Mouse (Mus musculus) embryonic facial prominence, embryonic 14.5 days (tissue): Measurements from ENCODE around the gene Ednra. TPM values are rescaled to one million over a fixed set of nuclear protein-coding genes. Genes with fewer than 3 reads are reported as not detected.

Source experiments
- ATAC-seq: fragments of 200-750 bp; cut with Nextera tagmentation; 2 replicates; pipeline ENCODE4 v1.8.0; 2017; ENCODE audit warnings: low read depth, moderate number of reproducible peaks, moderate TSS enrichment
- DNase-seq: peaks from one replicate; pipeline ENCODE4 v3.0.0-alpha.2; 2015; ENCODE audit warnings: low spot score
- H3K27ac ChIP-seq: fragments of 300-500 bp; sonication (generic); replicated peaks from 2 replicates; pipeline ENCODE4 v1.5.1; 2014; ENCODE audit warnings: low read depth, mild to moderate bottlenecking, low read length, moderate library complexity
- H3K27me3 ChIP-seq: fragments of 300-500 bp; sonication (generic); replicated peaks from 2 replicates; pipeline ENCODE4 v1.6.1; 2014; ENCODE audit warnings: low read length; ENCODE audit not compliant: control insufficient read depth, insufficient read depth
- H3K36me3 ChIP-seq: fragments of 300-500 bp; sonication (generic); 2 replicates; pipeline ENCODE4 v1.6.1; 2014; ENCODE audit warnings: low read length, mixed read lengths; ENCODE audit not compliant: control insufficient read depth, insufficient read depth
- H3K4me1 ChIP-seq: fragments of 300-500 bp; sonication (generic); 2 replicates; pipeline ENCODE4 v1.6.1; 2014; ENCODE audit warnings: antibody characterized with exemption, low read length; ENCODE audit not compliant: control insufficient read depth, insufficient read depth
- H3K4me2 ChIP-seq: fragments of 300-500 bp; sonication (generic); 2 replicates; pipeline ENCODE4 v1.6.1; 2014; ENCODE audit warnings: low read depth, mild to moderate bottlenecking, low read length, moderate library complexity, mixed read lengths
- H3K4me3 ChIP-seq: fragments of 300-500 bp; sonication (generic); 2 replicates; pipeline ENCODE4 v1.5.1; 2014; ENCODE audit warnings: low read depth, mild to moderate bottlenecking, low read length
- H3K9ac ChIP-seq: fragments of 300-500 bp; sonication (generic); 2 replicates; pipeline ENCODE4 v1.6.1; 2014; ENCODE audit warnings: low read depth, mild to moderate bottlenecking, low read length, moderate library complexity, mixed read lengths
- H3K9me3 ChIP-seq: fragments of 300-500 bp; sonication (generic); 2 replicates; pipeline ENCODE4 v1.6.1; 2016; ENCODE audit warnings: low read length; ENCODE audit not compliant: control insufficient read depth
- WGBS: fragments of 180-500 bp; shearing (Covaris S2); extraction: QIAGEN DNeasy Blood & Tissue Kit; methylation state at CpG from one replicate; pipeline ENCODE4 v1.1.7; 2014; 5-methylcytosine and 5-hydroxymethylcytosine counted together
- polyA plus RNA-seq: library from polyadenylated mRNA; unstranded; fragments of >200 nt; fragmentation: Nextera tagmentation; extraction: Ambion mirVana; gene quantifications from 2 replicates; pipeline ENCODE4 v1.2.1, GENCODE M21; 2014

The Ednra gene
- polyA plus RNA-seq, 1 experiment from 2014 or later: 28.7 TPM

- H3K9ac ChIP-seq: no peak overlapping the region
- no peak overlapping the region for H3K4me3 ChIP-seq
- H3K9me3 ChIP-seq: no peaks in the 10 kb centered on the region
- peak overlapping the region; percentile 52 for H3K27ac ChIP-seq
- 15% methylated on average over 4 of the region's 4 CpGs for WGBS
- H3K4me2 ChIP-seq: no peak overlapping the region
- peak; percentile 55; the same call in 1 of the 2 replicates for ATAC-seq
- H3K27me3 ChIP-seq: no peaks in the 10 kb centered on the region
- H3K36me3 ChIP-seq: no peaks in the 10 kb centered on the region
- H3K4me1 ChIP-seq: peaks cover 6% of the 10 kb centered on the region; the same call in 1 of the 2 replicates
- DNase-seq: peak; percentile 89
These were observed 31.2 kb upstream of the Ednra start for GRCm38 (mm10) chr8:77755441-77755840.

DNA sequence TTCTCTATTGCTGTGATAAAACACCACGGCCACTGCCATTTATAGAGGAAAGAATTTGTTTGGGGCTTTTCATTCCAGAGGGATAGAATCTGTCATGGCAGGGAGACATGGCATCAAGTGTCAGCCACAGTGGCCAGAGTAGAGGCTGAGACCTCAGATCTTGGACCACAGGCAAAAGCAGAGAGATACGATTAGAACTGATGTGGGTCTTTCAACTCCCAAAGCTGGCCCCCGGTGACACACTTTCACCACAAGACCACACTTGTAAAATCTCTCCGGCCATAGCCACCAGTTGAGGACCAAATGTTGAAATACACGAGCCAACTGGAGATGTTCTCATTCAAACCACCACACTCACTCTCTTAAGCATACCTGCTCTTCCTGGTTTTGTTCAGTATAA, 29.5 kb upstream of the Ednra start:
- H3K4me2 ChIP-seq: no peak overlapping the region
- WGBS: 87% methylated on average over 5 of the region's 5 CpGs
- no peak overlapping the region for H3K4me3 ChIP-seq
- no peak for DNase-seq
- H3K36me3 ChIP-seq: no peaks in the 10 kb centered on the region
- peaks cover 6% of the 10 kb centered on the region; the same call in 1 of the 2 replicates for H3K4me1 ChIP-seq
- no peak overlapping the region for H3K9ac ChIP-seq
- no peak for ATAC-seq
- no peak overlapping the region for H3K27ac ChIP-seq
- H3K27me3 ChIP-seq: no peaks in the 10 kb centered on the region
- no peaks in the 10 kb centered on the region for H3K9me3 ChIP-seq

GRCm38 (mm10) chr8:77752041-77752440, 27.8 kb upstream of the Ednra start:
- Histone ChIP-seq H3K27ac (no peak overlapping the region), H3K4me1 (peaks cover 6% of the 10 kb centered on the region; the same call in 1 of the 2 replicates), H3K36me3 (no peaks in the 10 kb centered on the region), H3K27me3 (no peaks in the 10 kb centered on the region), H3K9me3 (no peaks in the 10 kb centered on the region), H3K4me2 (no peak overlapping the region), H3K9ac (no peak overlapping the region), H3K4me3 (no peak overlapping the region)
- ATAC-seq (no peak), DNase-seq (no peak)
- 71% methylated on average over 3 of the region's 3 CpGs for WGBS

DNA sequence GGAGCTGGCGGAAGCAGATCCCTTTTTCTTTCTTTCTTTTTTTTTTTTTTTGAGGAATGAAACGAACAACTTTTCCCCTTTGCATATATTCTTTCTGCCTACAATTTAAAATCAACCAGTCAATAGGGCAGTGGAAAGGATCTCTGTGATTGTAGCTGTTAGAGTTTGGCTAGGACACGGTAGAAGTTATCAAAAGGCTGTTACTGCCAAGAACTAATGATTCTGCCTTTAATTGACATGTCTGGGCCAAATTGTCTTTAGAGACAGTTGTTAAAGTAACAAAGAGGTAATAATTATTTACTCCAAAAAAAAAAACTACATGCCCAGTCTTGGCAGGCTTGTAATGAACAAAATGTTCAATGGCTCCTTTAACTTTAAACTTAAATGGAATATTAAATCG, 26.1 kb upstream of the Ednra start:
- no peak for DNase-seq
- no peak for ATAC-seq
- 0 out of 2 replicates have a peak, but pooled peaks cover 2% of the 10 kb centered on the region for H3K4me1 ChIP-seq
- no peaks in the 10 kb centered on the region for H3K9me3 ChIP-seq
- no peak overlapping the region for H3K27ac ChIP-seq
- H3K27me3 ChIP-seq: no peaks in the 10 kb centered on the region
- no peak overlapping the region for H3K9ac ChIP-seq
- H3K36me3 ChIP-seq: no peaks in the 10 kb centered on the region
- no peak overlapping the region for H3K4me3 ChIP-seq
- no peak overlapping the region for H3K4me2 ChIP-seq
- WGBS: 76% methylated on average over 4 of the region's 4 CpGs

- Histone ChIP-seq H3K36me3 (no peaks in the 10 kb centered on the region), H3K4me3 (no peak overlapping the region), H3K27ac (no peak overlapping the region), H3K9me3 (no peaks in the 10 kb centered on the region), H3K9ac (no peak overlapping the region), H3K4me2 (no peak overlapping the region), H3K4me1 (no peaks in the 10 kb centered on the region), H3K27me3 (no peaks in the 10 kb centered on the region)
- 91% methylated on average over 3 of the region's 3 CpGs for WGBS
- DNase-seq (no peak), ATAC-seq (no peak)
These were observed 20.2 kb upstream of the Ednra start for GRCm38 (mm10) chr8:77744476-77744875.

GRCm38 (mm10) chr8:77742395-77742794, 18.1 kb upstream of the Ednra start:
- no peak overlapping the region for H3K4me3 ChIP-seq
- no peaks in the 10 kb centered on the region for H3K36me3 ChIP-seq
- DNase-seq: no peak
- H3K4me2 ChIP-seq: no peak overlapping the region
- 45% methylated on average over 2 of the region's 3 CpGs for WGBS
- no peak overlapping the region for H3K27ac ChIP-seq
- no peaks in the 10 kb centered on the region for H3K4me1 ChIP-seq
- no peaks in the 10 kb centered on the region for H3K9me3 ChIP-seq
- no peak overlapping the region for H3K9ac ChIP-seq
- no peak for ATAC-seq
- no peaks in the 10 kb centered on the region for H3K27me3 ChIP-seq

GRCm38 (mm10) chr8:77741050-77741777, 16.9 kb upstream of the Ednra start:
- H3K9ac ChIP-seq: no peak overlapping the region
- no peaks in the 10 kb centered on the region for H3K4me1 ChIP-seq
- no peaks in the 10 kb centered on the region for H3K27me3 ChIP-seq
- WGBS: 77% methylated on average over 6 of the region's 6 CpGs
- no peaks in the 10 kb centered on the region for H3K9me3 ChIP-seq
- no peak overlapping the region for H3K27ac ChIP-seq
- no peak for ATAC-seq
- H3K4me2 ChIP-seq: no peak overlapping the region
- no peak for DNase-seq
- H3K4me3 ChIP-seq: no peak overlapping the region
- H3K36me3 ChIP-seq: no peaks in the 10 kb centered on the region

DNA sequence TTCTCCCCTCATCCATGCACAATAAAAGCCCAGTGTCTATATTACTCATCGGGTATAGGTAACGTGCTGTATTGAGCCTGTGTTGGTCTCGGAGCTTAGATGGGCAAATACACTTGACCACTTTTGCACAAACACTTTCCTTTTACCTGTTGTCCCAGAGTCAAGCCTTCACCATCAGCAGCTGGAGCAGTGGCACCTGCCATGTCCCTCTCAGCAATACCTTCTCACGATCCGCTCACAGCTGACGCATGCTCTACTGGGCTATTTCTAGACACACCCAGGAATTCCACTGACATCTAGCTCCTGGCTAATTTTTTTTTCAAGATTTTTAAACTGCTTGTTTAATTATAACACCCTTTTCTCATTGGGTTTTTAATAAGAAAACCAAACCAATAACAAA, 14.2 kb upstream of the Ednra start:
- no peak overlapping the region for H3K9ac ChIP-seq
- no peak overlapping the region for H3K4me3 ChIP-seq
- H3K4me1 ChIP-seq: no peaks in the 10 kb centered on the region
- H3K36me3 ChIP-seq: no peaks in the 10 kb centered on the region
- no peak overlapping the region for H3K4me2 ChIP-seq
- H3K27ac ChIP-seq: no peak overlapping the region
- H3K9me3 ChIP-seq: no peaks in the 10 kb centered on the region
- no peaks in the 10 kb centered on the region for H3K27me3 ChIP-seq
- 92% methylated on average over 6 of the region's 6 CpGs for WGBS
- ATAC-seq (no peak), DNase-seq (no peak)

- no peak overlapping the region for H3K27ac ChIP-seq
- 84% methylated on average over 9 of the region's 9 CpGs for WGBS
- H3K4me1 ChIP-seq: no peaks in the 10 kb centered on the region
- ATAC-seq (no peak), DNase-seq (no peak)
- no peak overlapping the region for H3K4me2 ChIP-seq
- H3K27me3 ChIP-seq: no peaks in the 10 kb centered on the region
- no peaks in the 10 kb centered on the region for H3K36me3 ChIP-seq
- no peak overlapping the region for H3K4me3 ChIP-seq
- H3K9me3 ChIP-seq: peaks cover 11% of the 10 kb centered on the region
- no peak overlapping the region for H3K9ac ChIP-seq
These were observed 13.1 kb upstream of the Ednra start for GRCm38 (mm10) chr8:77737327-77737726.
